Mouse (Mus musculus) small intestine, adult 2 months (tissue): Measurements from ENCODE around the gene Arhgap24.

Experiments used
- CTCF ChIP-seq: fragments of 200-500 bp; IDR thresholded peaks from 2 replicates; pipeline ENCODE4 v1.5.1; 2012; ENCODE audit warnings: low read depth, mild to moderate bottlenecking, control low read depth, inconsistent platforms, low read length, moderate library complexity, mixed read lengths; ENCODE audit not compliant: insufficient replicate concordance, insufficient read length; ENCODE audit errors: extremely low read depth
- POLR2A ChIP-seq: fragments of 200-500 bp; IDR thresholded peaks from 2 replicates; pipeline ENCODE4 v1.6.1; 2012; ENCODE audit warnings: low read depth, mild to moderate bottlenecking, control low read depth, inconsistent platforms, low read length, moderate library complexity

- TF ChIP-seq POLR2A, result no peak
- no peak for TF ChIP-seq CTCF
These were observed 465.4 kb downstream of the Arhgap24 start for GRCm38 (mm10) chr5:102946625-102947024.
